Mouse (Mus musculus) embryonic facial prominence, embryonic 15.5 days (tissue): ENCODE data around the gene Rmi2. TPM values are rescaled to one million over a fixed set of nuclear protein-coding genes. Genes with fewer than 3 reads are reported as not detected.
A peak's percentile ranks its signal among the peaks of the same experiment; 100 is the strongest.

Source experiments
- ATAC-seq: fragments of 200-750 bp; cut with Nextera tagmentation; 2 replicates; pipeline ENCODE4 v1.8.0; 2017; ENCODE audit warnings: low read depth, moderate TSS enrichment; ENCODE audit not compliant: insufficient number of reproducible peaks, low FRiP score, low TSS enrichment
- H3K27ac ChIP-seq: fragments of 300-500 bp; sonication (generic); replicated peaks from 2 replicates; pipeline ENCODE4 v1.5.1; 2015; ENCODE audit warnings: mild to moderate bottlenecking, inconsistent platforms
- H3K27me3 ChIP-seq: fragments of 300-500 bp; sonication (generic); 2 replicates; pipeline ENCODE4 v1.6.1; 2015; ENCODE audit warnings: inconsistent platforms
- H3K36me3 ChIP-seq: fragments of 300-500 bp; sonication (generic); 2 replicates; pipeline ENCODE4 v1.6.1; 2015; ENCODE audit warnings: mild to moderate bottlenecking, inconsistent platforms
- H3K4me1 ChIP-seq: fragments of 300-500 bp; sonication (generic); 2 replicates; pipeline ENCODE4 v1.6.1; 2015; ENCODE audit warnings: inconsistent platforms
- H3K4me2 ChIP-seq: fragments of 300-500 bp; sonication (generic); replicated peaks from 2 replicates; pipeline ENCODE4 v1.6.1; 2015; ENCODE audit warnings: mild to moderate bottlenecking, inconsistent platforms
- H3K4me3 ChIP-seq: fragments of 300-500 bp; sonication (generic); replicated peaks from 2 replicates; pipeline ENCODE4 v1.5.1; 2015; ENCODE audit warnings: mild to moderate bottlenecking, inconsistent platforms
- H3K9ac ChIP-seq: fragments of 300-500 bp; sonication (generic); 2 replicates; pipeline ENCODE4 v1.6.1; 2015; ENCODE audit warnings: inconsistent platforms
- H3K9me3 ChIP-seq: fragments of 300-500 bp; sonication (generic); replicated peaks from 2 replicates; pipeline ENCODE4 v1.6.1; 2016; ENCODE audit warnings: inconsistent platforms
- WGBS: fragments of 180-500 bp; shearing (Covaris S2); methylation state at CpG from one replicate; pipeline ENCODE4 v1.1.7; 2015; 5-methylcytosine and 5-hydroxymethylcytosine counted together
- polyA plus RNA-seq: library from polyadenylated mRNA; unstranded; fragments of >200 nt; fragmentation: Nextera tagmentation; extraction: Ambion mirVana; gene quantifications from 2 replicates; pipeline ENCODE4 v1.2.1, GENCODE M21; 2015

The Rmi2 gene
- polyA plus RNA-seq, 1 experiment from 2014 or later, result 3.0 TPM

- Histone ChIP-seq H3K27ac (no peak overlapping the region), H3K27me3 (no peaks in the 10 kb centered on the region), H3K4me3 (no peak overlapping the region), H3K4me2 (no peak overlapping the region), H3K4me1 (0 out of 2 replicates have a peak, but pooled peaks cover 11% of the 10 kb centered on the region), H3K36me3 (no peaks in the 10 kb centered on the region), H3K9ac (no peak overlapping the region), H3K9me3 (no peaks in the 10 kb centered on the region)
- ATAC-seq, result peak; percentile 63
- WGBS, result 21% methylated on average over 6 of the region's 6 CpGs
Observed at GRCm38 (mm10) chr16:10897372-10897771, 62.5 kb downstream of the Rmi2 start.

- Histone ChIP-seq H3K4me1 (peaks cover 12% of the 10 kb centered on the region; the same call in 1 of the 2 replicates), H3K4me3 (no peak overlapping the region), H3K9me3 (no peaks in the 10 kb centered on the region), H3K27ac (no peak overlapping the region), H3K36me3 (no peaks in the 10 kb centered on the region), H3K4me2 (no peak overlapping the region), H3K9ac (no peak overlapping the region), H3K27me3 (no peaks in the 10 kb centered on the region)
- WGBS, result 86% methylated on average over 1 of the region's 1 CpGs
- no peak for ATAC-seq
Observed at GRCm38 (mm10) chr16:10900736-10901135, 65.9 kb downstream of the Rmi2 start.

DNA sequence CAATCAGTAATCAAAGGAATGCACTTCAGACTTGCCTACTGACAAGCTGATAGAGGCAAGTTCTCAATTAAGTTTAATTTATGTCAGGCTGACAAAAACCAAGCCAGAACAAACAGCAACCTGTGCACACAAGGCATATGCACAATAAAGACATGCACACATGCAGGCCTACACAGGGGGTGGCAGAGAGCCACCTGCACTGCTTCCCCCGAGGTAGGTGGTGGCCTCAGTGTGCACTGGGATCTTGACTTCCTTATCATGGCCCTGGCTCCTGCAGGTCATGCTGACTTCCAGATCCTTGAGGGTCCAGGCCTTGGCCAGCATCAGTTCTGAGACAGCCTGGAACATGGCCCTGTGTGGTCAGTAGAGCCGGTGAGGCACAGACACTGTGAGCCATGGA is 67.1 kb downstream of the Rmi2 start:
- H3K27me3 ChIP-seq, result no peaks in the 10 kb centered on the region
- ATAC-seq, result no peak
- H3K4me2 ChIP-seq, result no peak overlapping the region
- H3K9me3 ChIP-seq, result no peaks in the 10 kb centered on the region
- no peak overlapping the region for H3K27ac ChIP-seq
- peaks cover 12% of the 10 kb centered on the region; the same call in 1 of the 2 replicates for H3K4me1 ChIP-seq
- 58% methylated on average over 2 of the region's 2 CpGs for WGBS
- no peak overlapping the region for H3K9ac ChIP-seq
- H3K4me3 ChIP-seq, result no peak overlapping the region
- H3K36me3 ChIP-seq, result no peaks in the 10 kb centered on the region

GRCm38 (mm10) chr16:10902849-10903248 is 68.0 kb downstream of the Rmi2 start:
- no peak overlapping the region for H3K27ac ChIP-seq
- 57% methylated on average over 5 of the region's 5 CpGs for WGBS
- H3K4me3 ChIP-seq, result no peak overlapping the region
- ATAC-seq, result no peak
- no peaks in the 10 kb centered on the region for H3K27me3 ChIP-seq
- H3K9me3 ChIP-seq, result no peaks in the 10 kb centered on the region
- H3K4me1 ChIP-seq, result peaks cover 10% of the 10 kb centered on the region; the same call in 1 of the 2 replicates
- no peaks in the 10 kb centered on the region for H3K36me3 ChIP-seq
- H3K9ac ChIP-seq, result no peak overlapping the region
- no peak overlapping the region for H3K4me2 ChIP-seq

DNA sequence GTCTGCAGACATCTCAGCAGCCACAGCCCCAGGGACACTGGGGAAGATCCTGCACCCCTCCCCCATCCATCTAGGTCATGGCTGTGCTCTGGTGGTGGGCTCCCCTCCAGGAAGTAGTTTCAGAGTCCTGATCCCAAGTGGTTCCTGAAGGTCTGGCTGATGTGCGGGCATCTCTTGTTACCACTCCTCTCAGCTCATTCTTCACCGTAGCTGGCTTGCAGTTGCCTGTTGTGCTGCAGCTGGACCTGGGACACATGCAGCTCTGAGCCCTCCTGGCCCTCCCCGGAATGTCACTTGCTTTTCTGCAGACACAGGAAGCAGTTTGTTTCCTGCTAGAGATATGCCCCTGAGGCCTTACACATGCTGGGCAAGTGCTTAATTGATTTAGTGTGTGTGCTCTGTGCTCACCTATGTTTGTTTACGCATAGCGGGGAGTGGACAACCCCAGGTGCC is 70.8 kb downstream of the Rmi2 start:
- Histone ChIP-seq H3K27me3 (no peaks in the 10 kb centered on the region), H3K9ac (no peak overlapping the region), H3K36me3 (no peaks in the 10 kb centered on the region), H3K4me2 (no peak overlapping the region), H3K4me1 (peaks cover 10% of the 10 kb centered on the region; the same call in 1 of the 2 replicates), H3K27ac (no peak overlapping the region), H3K9me3 (no peaks in the 10 kb centered on the region), H3K4me3 (no peak overlapping the region)
- 26% methylated on average over 5 of the region's 5 CpGs for WGBS
- no peak for ATAC-seq

GRCm38 (mm10) chr16:10910541-10910940 is 75.7 kb downstream of the Rmi2 start:
- H3K9me3 ChIP-seq, result no peaks in the 10 kb centered on the region
- ATAC-seq, result no peak
- no peaks in the 10 kb centered on the region for H3K36me3 ChIP-seq
- H3K27me3 ChIP-seq, result no peaks in the 10 kb centered on the region
- no peak overlapping the region for H3K4me3 ChIP-seq
- 77% methylated on average over 7 of the region's 7 CpGs for whole genome bisulfite sequencing
- H3K4me2 ChIP-seq, result no peak overlapping the region
- H3K27ac ChIP-seq, result no peak overlapping the region
- peaks cover 5% of the 10 kb centered on the region; the same call in 1 of the 2 replicates for H3K4me1 ChIP-seq
- H3K9ac ChIP-seq, result no peak overlapping the region

DNA sequence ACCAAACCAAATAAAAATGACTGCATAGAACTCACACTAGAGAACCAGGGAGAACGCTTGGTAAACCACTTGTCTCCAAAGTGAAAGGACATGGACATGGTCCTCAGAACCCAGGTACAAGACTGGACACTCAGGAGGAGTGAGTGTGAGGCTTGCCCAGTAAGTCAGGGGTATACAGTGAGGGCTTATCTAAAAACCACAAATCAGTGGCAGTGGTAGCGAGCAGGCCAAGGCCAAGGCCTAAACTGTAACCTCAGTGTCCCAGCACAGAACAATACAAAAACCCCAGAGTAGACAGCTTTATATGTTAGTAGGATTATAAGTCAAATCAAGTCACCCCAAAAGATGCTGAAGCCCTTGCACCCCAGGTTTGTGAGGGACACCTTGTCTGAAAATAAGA is 76.2 kb downstream of the Rmi2 start:
- ATAC-seq, result no peak
- Histone ChIP-seq H3K4me1 (peaks cover under 1% of the 10 kb centered on the region; the same call in 1 of the 2 replicates), H3K27me3 (no peaks in the 10 kb centered on the region), H3K4me2 (no peak overlapping the region), H3K9me3 (no peaks in the 10 kb centered on the region), H3K9ac (no peak overlapping the region), H3K36me3 (no peaks in the 10 kb centered on the region), H3K27ac (no peak overlapping the region), H3K4me3 (no peak overlapping the region)
- 88% methylated on average over 2 of the region's 2 CpGs for WGBS

GRCm38 (mm10) chr16:10915066-10915465 is 80.2 kb downstream of the Rmi2 start:
- H3K36me3 ChIP-seq, result no peaks in the 10 kb centered on the region

DNA sequence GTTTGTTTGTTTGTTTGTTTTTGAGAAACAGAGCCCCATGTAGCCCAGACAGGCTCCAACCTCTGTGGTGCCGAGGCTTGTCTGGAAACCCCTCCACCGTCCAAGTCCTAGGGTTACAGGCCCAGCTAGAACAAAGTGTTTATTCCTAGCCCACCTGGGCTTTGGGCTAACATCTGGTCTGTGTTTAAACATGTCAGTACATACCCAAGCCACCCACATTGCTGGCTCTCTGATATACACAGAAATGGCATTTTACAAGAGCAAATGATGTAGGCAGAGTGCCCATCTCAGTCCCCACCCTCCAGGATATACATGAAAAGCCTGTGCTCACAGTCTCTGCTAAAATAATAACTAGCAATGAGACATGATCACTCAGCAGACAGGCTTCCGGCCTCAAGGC is 81.4 kb downstream of the Rmi2 start:
- H3K36me3 ChIP-seq, result no peaks in the 10 kb centered on the region
- WGBS, result 27% methylated on average over 3 of the region's 3 CpGs
- no peaks in the 10 kb centered on the region for H3K4me1 ChIP-seq
- H3K9me3 ChIP-seq, result no peaks in the 10 kb centered on the region
- H3K27ac ChIP-seq, result no peak overlapping the region
- no peak overlapping the region for H3K4me2 ChIP-seq
- H3K4me3 ChIP-seq, result no peak overlapping the region
- H3K9ac ChIP-seq, result no peak overlapping the region
- no peak for ATAC-seq
- H3K27me3 ChIP-seq, result no peaks in the 10 kb centered on the region

More at GRCm38 (mm10) chr16:10915066-10915465, 80.2 kb downstream of the Rmi2 start:
- 90% methylated on average over 4 of the region's 4 CpGs for WGBS
- no peaks in the 10 kb centered on the region for H3K4me1 ChIP-seq
- no peaks in the 10 kb centered on the region for H3K9me3 ChIP-seq
- H3K4me3 ChIP-seq, result no peak overlapping the region
- no peaks in the 10 kb centered on the region for H3K27me3 ChIP-seq
- no peak overlapping the region for H3K27ac ChIP-seq
- ATAC-seq, result no peak
- no peak overlapping the region for H3K4me2 ChIP-seq
- no peak overlapping the region for H3K9ac ChIP-seq

DNA sequence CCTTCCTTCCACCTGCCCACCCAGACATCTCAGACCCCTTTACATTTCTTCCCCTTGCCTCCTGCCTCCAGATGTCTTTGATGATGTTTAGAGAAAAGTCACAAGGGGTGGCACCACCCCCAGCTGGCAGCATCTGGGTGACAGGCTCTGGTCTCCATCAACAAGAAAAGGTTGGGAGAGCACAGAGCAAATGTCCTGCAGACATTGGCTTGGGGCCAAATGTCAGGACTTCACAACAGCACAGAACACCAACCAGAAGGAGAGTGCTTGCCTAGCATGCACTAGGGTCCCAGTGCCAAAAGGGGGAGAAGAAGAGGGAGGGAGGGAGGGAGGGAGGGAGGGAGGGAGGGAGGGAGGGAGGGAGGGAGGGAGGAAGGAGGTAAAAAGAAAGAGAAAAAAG is 85.0 kb downstream of the Rmi2 start:
- Histone ChIP-seq H3K4me2 (no peak overlapping the region), H3K4me1 (no peaks in the 10 kb centered on the region), H3K4me3 (no peak overlapping the region), H3K27ac (no peak overlapping the region), H3K9me3 (no peaks in the 10 kb centered on the region), H3K36me3 (no peaks in the 10 kb centered on the region), H3K9ac (no peak overlapping the region), H3K27me3 (no peaks in the 10 kb centered on the region)
- no peak for ATAC-seq

DNA sequence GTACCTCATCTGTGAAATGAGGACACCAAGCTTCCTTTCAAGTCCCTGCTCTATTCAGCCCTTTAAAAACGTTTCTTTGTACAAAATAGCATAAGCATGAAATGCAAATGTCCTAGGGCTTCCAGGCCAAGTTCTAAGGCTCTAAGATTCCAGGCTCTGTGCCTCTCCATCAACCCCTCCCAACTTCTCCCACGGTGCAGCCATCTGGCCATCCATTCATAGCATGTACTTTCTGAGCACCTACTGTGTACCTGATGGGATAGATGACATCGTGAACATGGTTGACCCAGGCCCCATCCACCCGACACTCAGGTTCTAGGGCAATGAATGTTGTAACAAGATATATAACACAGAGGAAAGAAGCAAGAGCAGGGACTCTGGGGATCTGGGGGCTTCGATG is 88.7 kb downstream of the Rmi2 start:
- H3K9ac ChIP-seq, result no peak overlapping the region
- no peak overlapping the region for H3K4me2 ChIP-seq
- no peaks in the 10 kb centered on the region for H3K9me3 ChIP-seq
- WGBS, result 75% methylated on average over 5 of the region's 5 CpGs
- ATAC-seq, result no peak
- no peak overlapping the region for H3K27ac ChIP-seq
- peaks cover 7% of the 10 kb centered on the region; the same call in 1 of the 2 replicates for H3K4me1 ChIP-seq
- no peaks in the 10 kb centered on the region for H3K27me3 ChIP-seq
- no peaks in the 10 kb centered on the region for H3K36me3 ChIP-seq
- no peak overlapping the region for H3K4me3 ChIP-seq

- Histone ChIP-seq H3K36me3 (no peaks in the 10 kb centered on the region), H3K27ac (0 out of 2 replicates have a peak overlapping the region, but pooled peaks have one; percentile 28)
Observed at GRCm38 (mm10) chr16:10925591-10926180, 90.8 kb downstream of the Rmi2 start.

More at GRCm38 (mm10) chr16:10925591-10926180, 90.8 kb downstream of the Rmi2 start:
- ATAC-seq, result no peak
- Histone ChIP-seq H3K9me3 (0 out of 2 replicates have a peak, but pooled peaks cover 1% of the 10 kb centered on the region), H3K4me1 (peaks cover 7% of the 10 kb centered on the region; the same call in 1 of the 2 replicates), H3K4me2 (no peak overlapping the region), H3K27me3 (no peaks in the 10 kb centered on the region), H3K9ac (no peak overlapping the region), H3K4me3 (no peak overlapping the region)
- WGBS, result 21% methylated on average over 7 of the region's 7 CpGs
